Mouse (Mus musculus) small intestine, adult 2 months (tissue): ENCODE data around the gene 9130213A22Rik.

Source experiments
- CTCF ChIP-seq: fragments of 200-500 bp; IDR thresholded peaks from 2 replicates; pipeline ENCODE4 v1.5.1; 2012; ENCODE audit warnings: low read depth, mild to moderate bottlenecking, control low read depth, inconsistent platforms, low read length, moderate library complexity, mixed read lengths; ENCODE audit not compliant: insufficient replicate concordance, insufficient read length; ENCODE audit errors: extremely low read depth
- POLR2A ChIP-seq: fragments of 200-500 bp; IDR thresholded peaks from 2 replicates; pipeline ENCODE4 v1.6.1; 2012; ENCODE audit warnings: low read depth, mild to moderate bottlenecking, control low read depth, inconsistent platforms, low read length, moderate library complexity

- no peak for TF ChIP-seq CTCF
- TF ChIP-seq POLR2A, result no peak
Observed at GRCm38 (mm10) chr11:69078805-69079438, 43.5 kb downstream of the 9130213A22Rik start.
